Mouse (Mus musculus) cerebellum, adult 2 months (tissue): ENCODE results near the gene Setdb1. TPM values are rescaled to one million over a fixed set of nuclear protein-coding genes. Genes with fewer than 3 reads are reported as not detected.

Experiments
- DNase-seq, 2 experiments: peaks; one replicate each; pipeline ENCODE4 v3.0.0; 2021
- H3K27ac ChIP-seq: fragments of 200-500 bp; 2 replicates; pipeline ENCODE4 v1.5.1; 2012; ENCODE audit warnings: low read length, control low read depth, inconsistent platforms; ENCODE audit not compliant: insufficient read depth
- H3K27me3 ChIP-seq: fragments of 200-500 bp; 2 replicates; pipeline ENCODE4 v1.6.1; 2012; ENCODE audit warnings: inconsistent platforms, mild to moderate bottlenecking, low read length, moderate library complexity; ENCODE audit not compliant: control insufficient read depth, insufficient read depth
- H3K4me1 ChIP-seq: fragments of 200-500 bp; 2 replicates; pipeline ENCODE4 v1.6.1; 2011; ENCODE audit warnings: low read length; ENCODE audit not compliant: control insufficient read depth, insufficient read depth
- H3K4me3 ChIP-seq: fragments of 200-500 bp; replicated peaks from 2 replicates; pipeline ENCODE3; 2011; ENCODE audit warnings: mild to moderate bottlenecking, low read depth, low read length, control low read depth; ENCODE audit not compliant: insufficient read depth
- CTCF ChIP-seq: fragments of 200-500 bp; IDR thresholded peaks from 2 replicates; pipeline ENCODE4 v1.5.1; 2011; ENCODE audit warnings: low read depth, mild to moderate bottlenecking, control low read depth, low read length, moderate library complexity, borderline replicate concordance; ENCODE audit not compliant: insufficient read depth
- POLR2A ChIP-seq: fragments of 200-500 bp; IDR thresholded peaks from 2 replicates; pipeline ENCODE4 v1.6.1; 2011; ENCODE audit warnings: low read length, control low read depth, borderline replicate concordance; ENCODE audit not compliant: insufficient read depth
- WGBS: fragments of 180-500 bp; shearing (Covaris S2); methylation state at CpG from one replicate; pipeline ENCODE4 v1.1.7; 2018; 5-methylcytosine and 5-hydroxymethylcytosine counted together
- polyA plus RNA-seq: library from polyadenylated mRNA; depleted of rRNA; stranded (reverse); fragments of >200 nt; gene quantifications from 2 replicates; pipeline ENCODE4 v1.2.3, GENCODE M21; 2012

Setdb1 gene
- polyA plus RNA-seq, 1 experiment: 36.5 TPM

DNA sequence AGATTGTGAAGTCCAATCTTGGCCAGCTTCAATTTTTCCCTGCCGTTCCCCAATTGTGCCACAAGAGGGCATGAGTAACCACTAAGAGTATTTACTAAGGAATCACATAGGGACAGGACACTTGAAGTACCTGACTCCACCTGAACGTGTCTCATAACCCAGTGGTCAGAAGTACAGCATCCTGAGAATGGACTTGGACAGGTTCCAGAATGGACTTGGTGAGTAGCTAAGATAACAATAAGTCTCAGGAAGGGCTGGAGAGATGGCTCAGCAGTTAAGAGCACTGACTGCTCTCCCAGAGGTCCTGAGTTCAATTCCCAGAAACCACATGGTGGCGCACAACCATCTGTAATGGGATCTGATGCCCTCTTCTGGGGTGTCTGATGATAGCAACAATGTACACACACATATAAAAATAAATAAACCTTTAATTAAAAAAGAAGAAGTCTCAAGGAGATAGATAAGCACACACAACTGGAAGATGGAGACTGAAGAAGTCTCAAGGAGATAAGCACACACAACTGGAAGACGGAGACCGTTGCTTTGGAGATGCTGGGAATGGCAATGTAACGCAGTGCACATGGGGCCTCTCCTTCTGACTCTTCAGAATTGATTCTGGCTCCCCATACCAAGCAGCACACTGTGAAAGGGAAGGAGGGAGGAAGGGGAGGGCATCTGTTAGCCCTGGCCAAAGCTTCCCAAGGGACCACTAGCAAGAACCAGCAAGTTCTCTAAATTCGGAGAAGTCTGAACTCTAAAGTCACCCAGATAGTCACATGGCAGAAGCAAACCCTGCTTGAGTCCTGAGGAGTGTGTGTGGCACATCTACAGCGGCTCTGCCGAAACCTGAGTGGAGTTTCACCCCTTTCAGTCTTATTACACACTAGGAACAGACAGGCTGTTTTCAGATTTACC is 45.8 kb downstream of the Setdb1 start:
- TF ChIP-seq POLR2A (no peak), CTCF (peak; percentile 51; the same call in 1 of the 2 replicates)
- no peaks in the 10 kb centered on the region for H3K4me1 ChIP-seq
- no peak overlapping the region for H3K4me3 ChIP-seq
- WGBS: 63% methylated on average over 9 of the region's 9 CpGs
- H3K27ac ChIP-seq: no peak overlapping the region
- peak; percentile 71 to 76 for DNase-seq
- no peaks in the 10 kb centered on the region for H3K27me3 ChIP-seq

DNA sequence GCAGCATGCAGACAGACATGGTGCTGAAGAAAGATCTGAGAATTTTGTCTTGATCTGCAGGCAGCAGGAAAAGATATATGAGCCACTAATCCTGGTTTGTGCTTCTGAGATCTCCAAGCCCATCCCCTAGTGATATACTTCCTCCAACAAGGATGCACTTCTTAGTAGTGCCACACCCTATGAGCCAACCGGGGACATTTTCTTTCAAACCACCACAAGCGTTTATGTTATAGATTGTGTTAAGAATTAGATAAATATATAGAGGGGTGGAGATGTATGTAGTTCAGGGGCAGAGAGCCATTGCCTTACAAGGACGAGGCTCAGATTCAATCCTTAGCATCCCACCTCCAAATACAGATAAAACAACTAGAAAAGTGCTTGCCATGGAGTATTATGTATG is 46.5 kb downstream of the Setdb1 start:
- WGBS: 65% methylated on average over 3 of the region's 3 CpGs
- no peaks in the 10 kb centered on the region for H3K27me3 ChIP-seq
- H3K27ac ChIP-seq: no peak overlapping the region
- H3K4me1 ChIP-seq: no peaks in the 10 kb centered on the region
- no peak overlapping the region for H3K4me3 ChIP-seq
- DNase-seq: no peak
- TF ChIP-seq POLR2A: no peak
- TF ChIP-seq CTCF: no peak

DNA sequence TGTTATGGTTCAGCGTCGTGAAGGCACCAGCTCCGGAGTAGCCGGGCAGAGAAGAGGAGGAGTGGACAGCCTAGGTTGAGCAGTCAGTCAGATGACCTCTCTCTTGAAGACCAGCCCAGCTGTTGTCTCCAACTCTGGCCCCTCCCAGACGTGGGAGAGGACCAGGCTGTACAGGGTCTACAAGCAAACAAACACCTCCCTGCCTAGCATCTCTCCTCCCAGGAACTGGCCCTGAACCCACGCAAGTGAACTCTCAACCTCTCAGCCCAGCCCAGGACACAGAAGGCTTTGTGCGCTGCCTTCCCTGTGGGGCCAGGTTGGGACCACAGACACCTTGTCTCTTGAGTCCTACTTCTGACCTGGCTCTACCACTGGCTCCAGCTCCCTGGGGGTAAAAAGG is 49.9 kb downstream of the Setdb1 start, which contains the start of gene Anxa9:
Gene Anxa9 (minus strand): TSS at position 77 of the 400 bp plus-strand sequence.
- Histone ChIP-seq H3K27me3 (no peaks in the 10 kb centered on the region), H3K27ac (no peak within 1 kb of the TSS), H3K4me1 (no peaks in the 10 kb centered on the region), H3K4me3 (no peak within 1 kb of the TSS)
- DNase-seq: no peak
- 81% methylated on average over 7 of the region's 7 CpGs for WGBS
- TF ChIP-seq POLR2A (no peak), CTCF (no peak)

DNA sequence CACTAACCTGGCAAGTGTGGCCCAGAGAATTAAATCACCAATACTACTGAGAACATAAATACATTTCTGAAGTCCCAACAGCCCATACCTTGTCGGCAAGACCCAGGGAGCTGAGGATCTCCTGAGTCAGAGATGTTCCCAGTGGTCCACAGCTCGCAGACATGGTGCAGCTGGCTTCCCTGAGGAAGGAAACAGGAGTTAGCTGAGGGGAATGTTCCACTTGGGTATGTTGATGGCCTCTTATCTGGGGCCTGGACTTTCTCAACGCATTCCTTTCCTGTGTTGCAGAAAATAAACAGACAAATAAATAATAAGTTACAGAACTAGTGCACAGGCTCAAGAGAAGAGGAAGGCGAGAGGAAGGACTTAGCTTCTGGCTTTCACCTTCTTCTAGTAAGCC is 50.8 kb downstream of the Setdb1 start:
- Histone ChIP-seq H3K27me3 (no peaks in the 10 kb centered on the region), H3K4me3 (no peak overlapping the region), H3K4me1 (no peaks in the 10 kb centered on the region), H3K27ac (no peak overlapping the region)
- TF ChIP-seq CTCF: no peak
- TF ChIP-seq POLR2A: no peak
- 91% methylated on average over 4 of the region's 4 CpGs for WGBS
- no peak for DNase-seq

DNA sequence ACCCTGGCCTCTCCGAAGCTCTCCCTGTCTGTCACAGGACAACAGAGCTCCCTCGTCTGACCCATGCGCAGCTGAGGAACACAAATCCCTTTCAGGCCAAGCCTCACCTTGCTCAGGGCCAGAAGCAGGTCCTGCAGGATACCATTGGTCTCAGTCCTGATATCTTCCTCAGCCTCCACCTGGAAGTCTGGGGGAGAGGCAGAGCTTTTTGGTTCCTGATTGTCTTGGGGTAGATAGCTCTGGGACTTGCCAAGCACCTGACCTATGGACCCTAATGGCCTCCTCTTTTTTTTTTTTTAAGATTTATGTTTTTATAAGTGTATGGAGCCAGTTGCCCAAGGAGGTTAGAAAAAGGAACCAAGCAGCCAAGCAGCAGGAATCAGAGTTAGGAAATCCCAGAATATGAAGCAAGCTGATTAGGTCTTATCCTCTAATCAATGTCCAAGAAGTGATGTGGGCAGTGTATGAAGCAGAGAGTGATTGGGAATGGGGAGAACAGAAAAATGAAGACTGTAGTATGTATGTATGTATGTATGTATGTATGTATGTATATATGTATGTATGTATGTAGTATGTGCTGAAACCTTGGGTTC is 55.7 kb downstream of the Setdb1 start:
- WGBS: 78% methylated on average over 3 of the region's 3 CpGs
- no peak for TF ChIP-seq POLR2A
- no peak for TF ChIP-seq CTCF

DNA sequence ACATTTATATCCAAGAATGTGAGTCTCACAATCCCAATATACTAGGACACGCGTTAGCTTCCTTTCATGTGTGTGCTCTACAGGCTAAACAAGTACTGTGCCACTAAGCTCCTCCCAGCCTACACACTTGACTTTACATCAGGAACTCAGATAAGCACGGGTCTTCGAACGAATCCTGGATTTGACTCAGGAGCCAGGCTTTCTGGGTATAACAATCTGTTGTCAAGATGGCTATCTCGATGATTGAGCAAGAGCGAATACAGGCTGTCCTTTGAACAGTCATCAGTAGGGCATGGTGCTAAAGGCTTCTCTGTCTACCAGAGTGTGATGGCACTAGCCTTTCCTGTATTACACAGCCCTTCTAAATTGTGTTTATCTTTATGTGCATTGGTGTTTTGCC is 59.0 kb downstream of the Setdb1 start:
- Histone ChIP-seq H3K4me3 (no peak overlapping the region), H3K4me1 (peaks cover 5% of the 10 kb centered on the region), H3K27ac (no peak overlapping the region), H3K27me3 (no peaks in the 10 kb centered on the region)
- DNase-seq: no peak
- no peak for TF ChIP-seq POLR2A
- no peak for TF ChIP-seq CTCF
- WGBS: 86% methylated on average over 7 of the region's 7 CpGs

More for the DNA sequence above, 55.7 kb downstream of the Setdb1 start:
- no peak overlapping the region for H3K27ac ChIP-seq
- no peak overlapping the region for H3K4me3 ChIP-seq
- no peak for DNase-seq
- H3K4me1 ChIP-seq: no peaks in the 10 kb centered on the region
- H3K27me3 ChIP-seq: no peaks in the 10 kb centered on the region

DNA sequence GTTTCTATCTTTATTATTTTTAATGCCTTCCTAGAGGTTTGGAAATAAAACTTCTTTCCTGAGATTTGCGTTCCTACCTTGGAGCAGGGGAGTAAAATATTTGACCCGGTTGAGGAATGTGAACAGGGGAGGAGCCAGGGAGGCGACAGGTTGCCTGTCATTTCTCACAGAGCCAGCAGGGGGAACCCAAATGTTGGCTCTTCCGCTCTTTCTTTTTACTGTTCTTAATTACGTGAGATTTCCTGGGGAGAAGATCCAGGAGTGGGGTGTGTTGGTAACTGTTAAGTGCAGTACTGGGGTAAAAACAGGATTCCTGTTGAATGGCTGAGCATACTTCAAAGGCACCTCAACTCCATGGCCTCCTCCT is 60.9 kb downstream of the Setdb1 start:
- Histone ChIP-seq H3K4me3 (no peak overlapping the region), H3K27me3 (no peaks in the 10 kb centered on the region), H3K4me1 (peaks cover 5% of the 10 kb centered on the region), H3K27ac (no peak overlapping the region)
- no peak for DNase-seq
- no peak for TF ChIP-seq POLR2A
- TF ChIP-seq CTCF: peak; percentile 62; the same call in 1 of the 2 replicates
- 13% methylated on average over 5 of the region's 5 CpGs for WGBS
